Mouse (Mus musculus) layer of hippocampus, postnatal 10 days (tissue): Measurements from ENCODE around the gene Hmcn1. TPM values are rescaled to one million over a fixed set of nuclear protein-coding genes. Genes with fewer than 3 reads are reported as not detected.

ENCODE experiments used
- DNase-seq, 2 experiments: peaks; one replicate each; pipeline ENCODE4 v3.0.0; 2021; ENCODE audit warnings: low spot score in 2 of 2
- total RNA-seq, 2 experiments: library from RNA; stranded (reverse); gene quantifications; 2 replicates each; pipeline ENCODE4 v1.2.3; 2021

The Hmcn1 gene
- total RNA-seq, 2 experiments from 2014 or later: 6.1 to 7.6 TPM

GRCm38 (mm10) chr1:150798651-150799050 is 194.6 kb downstream of the Hmcn1 start:
- no peak for DNase-seq

DNA sequence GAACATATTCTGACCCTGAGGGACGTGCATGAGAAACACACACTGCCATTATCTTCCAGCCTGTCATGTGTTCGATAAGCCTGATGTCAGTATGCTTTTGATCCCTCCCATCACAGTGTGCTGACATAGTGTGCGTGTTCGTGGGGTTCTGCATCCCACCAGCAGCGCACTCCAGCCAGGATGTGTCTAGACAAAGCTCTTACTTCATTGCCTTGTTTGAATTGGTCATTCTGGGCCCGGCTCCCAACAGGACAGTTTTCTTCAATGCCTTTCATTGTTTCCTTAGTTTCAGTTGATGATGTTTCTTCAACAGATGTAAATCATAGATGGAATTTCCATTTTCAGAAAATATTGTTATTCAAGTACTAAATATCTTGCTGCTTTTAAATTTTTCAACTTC is 206.5 kb downstream of the Hmcn1 start:
- DNase-seq: no peak

- no peak for DNase-seq
These were observed 210.0 kb downstream of the Hmcn1 start for GRCm38 (mm10) chr1:150783070-150783842.

GRCm38 (mm10) chr1:150779902-150780301 is 213.3 kb downstream of the Hmcn1 start:
- no peak for DNase-seq

DNA sequence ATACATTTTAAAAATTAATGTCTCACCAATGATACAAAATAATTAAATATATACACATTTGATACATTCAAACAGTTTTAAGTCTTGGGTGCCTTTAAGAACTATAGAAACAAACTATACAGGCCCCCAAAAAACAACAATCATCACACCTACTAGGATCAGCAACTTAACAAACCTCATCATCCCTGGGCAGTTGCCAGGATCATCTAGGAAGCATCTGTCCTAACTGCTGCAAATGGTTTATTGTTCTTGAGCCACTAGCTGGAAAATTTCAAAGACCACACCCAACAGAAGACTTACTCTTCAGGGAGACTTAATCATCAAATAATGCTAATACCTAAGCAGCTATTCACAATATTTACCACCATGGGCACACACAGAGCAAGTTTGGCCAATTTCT is 216.5 kb downstream of the Hmcn1 start:
- DNase-seq: no peak

- peak; percentile 8 to 18 for DNase-seq
These were observed 217.5 kb downstream of the Hmcn1 start for GRCm38 (mm10) chr1:150775742-150776141.

DNA sequence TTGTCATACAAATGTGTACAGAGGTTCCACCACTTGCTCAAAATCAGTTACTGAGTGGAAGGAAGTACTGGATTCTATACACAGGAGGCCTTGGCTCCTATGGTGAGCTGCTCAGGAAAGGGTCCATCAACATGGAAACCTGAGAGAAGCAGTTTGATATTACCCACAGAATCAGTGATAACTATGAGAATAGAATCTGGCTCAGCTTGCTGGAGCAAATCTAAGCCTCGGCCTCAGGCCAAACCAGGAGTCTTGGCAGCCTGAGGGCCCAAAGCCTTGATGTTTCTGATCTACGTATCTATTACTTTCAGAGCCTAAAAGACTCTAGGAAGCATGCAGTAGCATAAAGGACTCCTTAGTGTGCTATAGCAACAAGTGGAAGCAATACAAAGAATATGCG is 220.3 kb downstream of the Hmcn1 start:
- DNase-seq: no peak

DNA sequence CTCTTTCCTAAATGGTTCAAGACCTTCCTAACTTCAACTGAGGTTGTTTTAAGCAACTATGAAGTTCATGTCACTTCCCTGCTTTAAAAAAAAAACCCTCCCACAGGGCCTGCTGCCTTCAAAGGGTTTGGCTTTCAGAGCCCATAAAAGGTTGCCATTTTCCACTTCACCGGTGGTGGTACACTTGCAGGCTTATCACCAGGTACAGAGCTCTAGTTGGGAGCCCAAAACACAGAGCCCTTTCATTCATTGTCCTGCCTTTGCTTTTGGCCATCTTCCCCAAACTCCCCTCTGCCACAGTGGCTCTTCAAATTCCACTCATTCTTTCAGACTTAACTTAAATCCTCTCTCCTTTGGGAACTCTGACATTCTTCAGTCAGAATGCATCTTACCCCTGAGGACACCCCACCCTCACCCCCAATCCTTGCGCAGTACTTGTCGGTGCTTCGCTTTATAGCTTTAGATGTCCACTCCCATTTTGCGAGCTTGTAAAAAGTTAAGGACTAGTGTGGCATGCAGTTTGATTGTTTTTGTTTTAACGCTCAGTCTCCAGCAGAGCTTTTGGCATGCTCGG is 222.2 kb downstream of the Hmcn1 start:
- no peak for DNase-seq

DNA sequence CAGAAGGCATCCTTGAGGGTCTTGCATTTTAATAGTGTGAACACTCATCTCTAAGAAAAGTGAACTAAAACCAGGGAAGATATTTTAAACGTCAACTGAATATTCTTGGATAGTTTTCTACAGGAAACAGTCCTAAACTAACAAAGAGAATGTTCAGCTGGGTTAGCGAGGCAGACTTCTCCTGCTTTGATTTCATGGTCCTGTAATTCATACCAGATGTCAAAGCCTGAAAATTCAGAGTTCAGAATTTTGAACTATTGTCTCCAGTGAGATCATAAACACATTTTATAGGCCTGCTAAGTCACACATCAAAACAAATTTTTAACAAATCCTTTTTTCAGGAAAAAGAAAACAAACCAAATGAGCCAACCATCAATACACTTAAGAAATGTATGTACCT is 223.4 kb downstream of the Hmcn1 start:
- DNase-seq: no peak

- no peak for DNase-seq
These were observed 231.6 kb downstream of the Hmcn1 start for GRCm38 (mm10) chr1:150761678-150762077.

- no peak for DNase-seq
These were observed 232.4 kb downstream of the Hmcn1 start for GRCm38 (mm10) chr1:150760801-150761331.

GRCm38 (mm10) chr1:150759476-150760079 is 233.7 kb downstream of the Hmcn1 start:
- DNase-seq: peak; percentile 7 to 17

- DNase-seq: no peak
These were observed 239.3 kb downstream of the Hmcn1 start for GRCm38 (mm10) chr1:150753920-150754319.

DNA sequence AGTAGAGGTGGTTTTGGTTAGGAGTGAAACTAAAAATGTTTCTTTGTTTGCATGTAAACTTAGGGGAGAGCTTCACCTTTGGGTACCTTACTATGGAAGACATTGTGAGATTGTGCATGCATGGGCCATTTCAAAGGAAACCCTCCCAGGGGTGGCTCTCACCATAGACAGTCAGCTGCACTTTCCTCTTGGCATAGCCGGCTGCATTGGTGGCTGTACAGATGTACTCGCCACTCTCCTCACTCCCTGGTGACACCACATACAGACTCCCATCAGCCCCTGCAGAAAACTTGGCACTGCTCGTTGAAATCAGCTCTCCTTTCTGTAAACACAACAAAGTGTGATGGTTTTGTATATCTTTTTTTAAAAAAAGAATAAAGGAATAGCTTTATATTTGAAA is 244.5 kb downstream of the Hmcn1 start:
- no peak for DNase-seq

DNA sequence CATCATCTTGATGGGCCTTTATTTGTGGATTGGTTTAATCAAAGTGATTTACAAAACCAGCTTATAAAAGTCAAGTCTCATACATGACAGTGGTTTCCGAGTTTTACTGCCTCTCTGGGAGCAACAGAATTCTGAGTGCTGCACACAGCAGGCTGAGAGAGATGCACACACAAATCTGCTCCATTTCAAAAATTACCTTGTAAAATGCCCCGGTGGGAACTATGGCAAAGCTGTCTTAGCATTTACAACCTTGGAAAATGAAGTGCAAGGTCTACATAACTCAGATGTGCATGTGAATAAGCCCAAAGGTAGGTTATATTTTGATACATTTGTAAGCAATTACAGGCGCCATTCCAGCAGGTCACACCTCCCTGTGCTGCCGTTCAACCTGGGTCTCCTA is 245.5 kb downstream of the Hmcn1 start:
- DNase-seq: no peak

DNA sequence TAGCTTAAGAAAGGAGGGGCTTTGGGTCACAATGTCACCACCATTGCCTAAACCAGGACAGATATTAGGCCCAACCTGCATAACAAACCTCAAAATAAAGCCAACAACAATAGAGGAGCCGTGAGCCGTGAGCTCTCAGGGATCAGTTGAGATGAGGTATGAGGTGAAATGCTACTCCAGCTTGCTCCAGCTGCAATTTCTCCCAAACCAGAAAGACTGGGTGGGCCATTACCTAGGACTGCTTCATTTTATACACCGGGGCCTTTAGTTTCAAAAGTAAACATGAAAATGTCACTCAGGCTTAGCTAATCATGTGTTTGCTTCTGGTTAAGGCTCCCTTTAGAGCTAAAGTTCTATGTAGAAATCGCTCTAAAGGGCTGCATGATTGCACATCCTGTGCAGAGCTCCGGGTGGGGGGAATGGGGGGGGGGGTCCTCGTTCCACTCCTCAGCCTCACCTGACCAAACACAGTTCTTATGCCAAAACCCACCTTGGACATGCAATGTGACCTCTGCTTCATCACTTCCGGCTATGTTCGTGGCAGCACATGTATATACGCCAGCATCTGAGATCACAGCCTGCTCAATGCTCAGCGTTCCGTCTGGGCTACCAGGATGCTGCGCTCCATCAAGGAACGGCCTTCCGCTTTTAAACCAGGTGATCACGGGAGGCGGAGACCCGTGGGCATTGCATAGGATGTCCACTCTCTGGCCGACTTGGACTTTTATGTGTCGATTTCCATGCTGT is 250.0 kb downstream of the Hmcn1 start:
- no peak for DNase-seq

GRCm38 (mm10) chr1:150742376-150743087 is 250.7 kb downstream of the Hmcn1 start:
- DNase-seq: no peak

DNA sequence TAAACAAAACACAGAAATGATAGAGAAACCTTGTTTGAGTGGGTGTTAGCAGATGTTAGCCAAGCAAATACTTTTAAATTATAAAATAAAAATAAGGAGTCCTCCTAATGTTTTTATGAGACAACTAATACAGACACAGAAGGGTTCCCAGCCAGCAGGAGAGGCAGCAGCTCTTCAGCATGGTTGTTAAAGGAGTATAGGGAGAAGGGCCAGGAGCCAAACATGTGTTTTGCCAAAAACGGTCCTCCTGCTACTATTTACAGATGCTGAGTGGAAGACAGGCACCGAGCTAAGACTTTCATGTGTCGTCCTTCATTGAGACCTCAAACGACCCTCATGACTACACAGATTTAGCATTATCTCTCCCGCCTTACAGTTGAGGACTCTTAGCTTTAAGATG is 281.8 kb downstream of the Hmcn1 start:
- DNase-seq: no peak

DNA sequence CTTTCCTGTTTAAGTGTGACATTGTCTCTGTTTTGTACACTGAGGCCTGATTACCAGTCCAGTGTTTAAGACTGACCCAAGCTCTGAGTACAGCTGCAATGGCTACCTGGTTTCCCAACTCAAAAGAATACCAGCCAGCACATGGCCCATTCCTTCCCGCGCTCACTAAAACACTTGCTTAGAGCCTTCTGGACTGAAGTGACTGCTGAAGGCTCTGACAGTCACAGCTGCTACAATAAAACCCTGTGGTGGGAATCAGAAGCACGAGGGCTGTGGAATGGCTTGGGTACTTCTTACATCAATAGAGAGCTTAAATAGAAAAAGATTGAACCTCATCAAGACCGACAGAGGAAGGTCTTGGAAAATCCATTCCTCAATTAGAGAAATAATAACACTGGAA is 286.7 kb downstream of the Hmcn1 start:
- DNase-seq: no peak

DNA sequence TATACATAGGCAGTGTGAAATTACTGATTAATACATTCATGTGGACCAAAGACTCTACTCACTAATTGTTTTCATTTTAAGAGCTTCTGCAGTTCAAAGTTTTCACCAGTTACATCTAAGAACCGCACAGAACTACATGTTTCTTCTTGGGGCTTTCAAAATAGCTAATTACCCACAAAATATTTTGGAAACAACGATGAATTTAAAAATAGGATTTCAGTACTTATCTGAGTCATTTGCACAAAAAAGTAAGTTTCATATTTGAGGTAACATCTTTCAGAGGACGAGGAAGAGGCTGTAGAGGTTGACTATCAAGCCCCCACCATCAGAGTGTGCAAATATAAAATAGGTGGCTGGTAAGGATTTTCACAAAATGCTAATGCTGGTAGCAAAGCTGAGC is 295.5 kb downstream of the Hmcn1 start:
- no peak for DNase-seq

- DNase-seq: no peak
These were observed 311.2 kb downstream of the Hmcn1 start for GRCm38 (mm10) chr1:150682044-150682443.
